Mouse (Mus musculus): Measurements from ENCODE around the gene L1cam.

The L1cam gene

GRCm38 (mm10) chrX:73871474-73871873, 24.4 kb downstream of the L1cam start:
- Histone ChIP-seq H3K9me3 (ENCODE audit: low read length) (no peaks in the 10 kb centered on the region), H3K36me3 (ENCODE audit: insufficient read depth, low read length) (no peaks in the 10 kb centered on the region), H3K4me1 (replicated peaks; ENCODE audit: low read depth, low read length) (no peaks in the 10 kb centered on the region), H3K4me3 (replicated peaks; ENCODE audit: low read length) (no peak overlapping the region), H3K27me3 (ENCODE audit: insufficient read depth, low read length) (0 out of 2 replicates have a peak, but pooled peaks cover under 1% of the 10 kb centered on the region)
- no peak for TF ChIP-seq POU5F1 (IDR thresholded peaks at IDR 0.05; ENCODE audit: borderline replicate concordance, low read length)

GRCm38 (mm10) chrX:73869334-73869733, 26.6 kb downstream of the L1cam start:
- Histone ChIP-seq H3K27me3 (ENCODE audit: insufficient read depth, low read length) (no peaks in the 10 kb centered on the region), H3K4me1 (replicated peaks; ENCODE audit: low read depth, low read length) (no peaks in the 10 kb centered on the region), H3K9me3 (ENCODE audit: low read length) (no peaks in the 10 kb centered on the region), H3K36me3 (ENCODE audit: insufficient read depth, low read length) (no peaks in the 10 kb centered on the region), H3K4me3 (replicated peaks; ENCODE audit: low read length) (no peak overlapping the region)
- no peak for TF ChIP-seq POU5F1 (IDR thresholded peaks at IDR 0.05; ENCODE audit: borderline replicate concordance, low read length)
- no peak for TF ChIP-seq NANOG (IDR thresholded peaks at IDR 0.05; ENCODE audit: borderline replicate concordance, low read length)
- TF ChIP-seq CTCF (conservative IDR thresholded peaks at IDR 0.05; ENCODE audit: low read length), result no peak

- H3K27me3 ChIP-seq (ENCODE audit: insufficient read depth, low read length), result no peaks in the 10 kb centered on the region
- no peaks in the 10 kb centered on the region for H3K36me3 ChIP-seq (ENCODE audit: insufficient read depth, low read length)
- no peak overlapping the region for H3K4me3 ChIP-seq (replicated peaks; ENCODE audit: low read length)
- no peaks in the 10 kb centered on the region for H3K4me1 ChIP-seq (replicated peaks; ENCODE audit: low read depth, low read length)
- TF ChIP-seq POU5F1 (IDR thresholded peaks at IDR 0.05; ENCODE audit: borderline replicate concordance, low read length) (no peak), CTCF (conservative IDR thresholded peaks at IDR 0.05; ENCODE audit: low read length) (no peak), NANOG (IDR thresholded peaks at IDR 0.05; ENCODE audit: borderline replicate concordance, low read length) (no peak)
- no peaks in the 10 kb centered on the region for H3K9me3 ChIP-seq (ENCODE audit: low read length)
These were observed 28.1 kb downstream of the L1cam start for GRCm38 (mm10) chrX:73867852-73868251.

DNA sequence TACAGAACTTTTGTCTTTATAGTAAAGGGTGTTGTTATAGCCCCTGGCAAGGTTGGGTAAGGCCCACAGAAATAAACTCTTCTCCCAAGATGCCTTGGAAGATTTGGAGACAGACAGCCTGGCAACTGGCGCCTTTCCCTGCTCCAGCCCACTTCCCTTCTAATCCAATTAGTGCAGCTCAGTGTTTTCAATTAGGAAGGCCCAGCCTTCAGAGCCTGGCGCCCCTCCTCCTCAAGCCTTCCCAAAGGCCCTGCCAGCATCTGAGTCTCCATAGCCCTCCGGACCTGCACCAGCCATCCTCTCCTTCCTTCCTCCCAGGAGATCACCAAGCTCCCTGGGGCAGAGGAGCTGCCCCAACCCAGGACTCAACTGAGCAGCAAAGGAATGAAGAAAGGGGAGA, 28.6 kb downstream of the L1cam start:
- Histone ChIP-seq H3K9me3 (ENCODE audit: low read length) (no peaks in the 10 kb centered on the region), H3K4me1 (replicated peaks; ENCODE audit: low read depth, low read length) (no peaks in the 10 kb centered on the region), H3K27me3 (ENCODE audit: insufficient read depth, low read length) (no peaks in the 10 kb centered on the region), H3K4me3 (replicated peaks; ENCODE audit: low read length) (no peak overlapping the region), H3K36me3 (ENCODE audit: insufficient read depth, low read length) (no peaks in the 10 kb centered on the region)
- TF ChIP-seq NANOG (IDR thresholded peaks at IDR 0.05; ENCODE audit: borderline replicate concordance, low read length) (no peak), CTCF (conservative IDR thresholded peaks at IDR 0.05; ENCODE audit: low read length) (no peak), POU5F1 (IDR thresholded peaks at IDR 0.05; ENCODE audit: borderline replicate concordance, low read length) (no peak)

- no peak overlapping the region for H3K4me3 ChIP-seq (replicated peaks; ENCODE audit: low read length)
- no peaks in the 10 kb centered on the region for H3K27me3 ChIP-seq (ENCODE audit: insufficient read depth, low read length)
- no peak for TF ChIP-seq POU5F1 (IDR thresholded peaks at IDR 0.05; ENCODE audit: borderline replicate concordance, low read length)
- no peak for TF ChIP-seq NANOG (IDR thresholded peaks at IDR 0.05; ENCODE audit: borderline replicate concordance, low read length)
- TF ChIP-seq CTCF (conservative IDR thresholded peaks at IDR 0.05; ENCODE audit: low read length), result no peak
- no peaks in the 10 kb centered on the region for H3K9me3 ChIP-seq (ENCODE audit: low read length)
- no peaks in the 10 kb centered on the region for H3K4me1 ChIP-seq (replicated peaks; ENCODE audit: low read depth, low read length)
- H3K36me3 ChIP-seq (ENCODE audit: insufficient read depth, low read length), result no peaks in the 10 kb centered on the region
These were observed 31.2 kb downstream of the L1cam start for GRCm38 (mm10) chrX:73864692-73865091.

- Histone ChIP-seq H3K4me3 (replicated peaks; ENCODE audit: low read length) (no peak overlapping the region), H3K4me1 (replicated peaks; ENCODE audit: low read depth, low read length) (no peaks in the 10 kb centered on the region), H3K27me3 (ENCODE audit: insufficient read depth, low read length) (no peaks in the 10 kb centered on the region), H3K36me3 (ENCODE audit: insufficient read depth, low read length) (no peaks in the 10 kb centered on the region), H3K9me3 (ENCODE audit: low read length) (no peaks in the 10 kb centered on the region)
- no peak for TF ChIP-seq CTCF (conservative IDR thresholded peaks at IDR 0.05; ENCODE audit: low read length)
- no peak for TF ChIP-seq POU5F1 (IDR thresholded peaks at IDR 0.05; ENCODE audit: borderline replicate concordance, low read length)
- no peak for TF ChIP-seq NANOG (IDR thresholded peaks at IDR 0.05; ENCODE audit: borderline replicate concordance, low read length)
These were observed 40.9 kb downstream of the L1cam start for GRCm38 (mm10) chrX:73855087-73855408.

- Histone ChIP-seq H3K36me3 (ENCODE audit: insufficient read depth, low read length) (no peaks in the 10 kb centered on the region), H3K9me3 (ENCODE audit: low read length) (no peaks in the 10 kb centered on the region), H3K4me3 (replicated peaks; ENCODE audit: low read length) (no peak overlapping the region), H3K4me1 (replicated peaks; ENCODE audit: low read depth, low read length) (no peaks in the 10 kb centered on the region), H3K27me3 (ENCODE audit: insufficient read depth, low read length) (no peaks in the 10 kb centered on the region)
- TF ChIP-seq POU5F1 (IDR thresholded peaks at IDR 0.05; ENCODE audit: borderline replicate concordance, low read length), result no peak
- no peak for TF ChIP-seq NANOG (IDR thresholded peaks at IDR 0.05; ENCODE audit: borderline replicate concordance, low read length)
- no peak for TF ChIP-seq CTCF (conservative IDR thresholded peaks at IDR 0.05; ENCODE audit: low read length)
These were observed 41.4 kb downstream of the L1cam start for GRCm38 (mm10) chrX:73854326-73855086.

DNA sequence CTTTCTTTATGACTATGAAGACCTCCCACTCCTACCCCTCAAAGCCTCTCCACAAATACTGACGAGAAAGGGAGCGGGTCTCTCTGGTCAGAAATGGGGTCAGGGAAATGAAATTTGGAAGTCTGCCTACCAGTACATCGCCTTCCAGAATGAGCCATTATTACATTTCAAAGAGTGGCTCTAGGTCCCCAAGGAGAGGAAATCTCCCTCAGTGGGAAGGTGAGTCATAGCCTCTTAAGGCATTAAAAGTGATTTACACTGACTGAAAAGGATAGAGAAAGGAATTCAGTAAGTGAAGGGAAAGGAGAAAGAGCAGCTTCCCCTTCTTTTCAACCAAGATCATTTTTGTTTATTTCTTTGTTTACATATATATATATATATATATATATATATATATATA, 59.2 kb downstream of the L1cam start:
- Histone ChIP-seq H3K27me3 (ENCODE audit: insufficient read depth, low read length) (no peaks in the 10 kb centered on the region), H3K4me1 (replicated peaks; ENCODE audit: low read depth, low read length) (peaks cover 7% of the 10 kb centered on the region; the same call in 1 of the 2 replicates), H3K4me3 (replicated peaks; ENCODE audit: low read length) (no peak overlapping the region), H3K9me3 (ENCODE audit: low read length) (no peaks in the 10 kb centered on the region), H3K36me3 (ENCODE audit: insufficient read depth, low read length) (no peaks in the 10 kb centered on the region)
- TF ChIP-seq POU5F1 (IDR thresholded peaks at IDR 0.05; ENCODE audit: borderline replicate concordance, low read length), result no peak
- TF ChIP-seq NANOG (IDR thresholded peaks at IDR 0.05; ENCODE audit: borderline replicate concordance, low read length), result no peak
- no peak for TF ChIP-seq CTCF (conservative IDR thresholded peaks at IDR 0.05; ENCODE audit: low read length)

DNA sequence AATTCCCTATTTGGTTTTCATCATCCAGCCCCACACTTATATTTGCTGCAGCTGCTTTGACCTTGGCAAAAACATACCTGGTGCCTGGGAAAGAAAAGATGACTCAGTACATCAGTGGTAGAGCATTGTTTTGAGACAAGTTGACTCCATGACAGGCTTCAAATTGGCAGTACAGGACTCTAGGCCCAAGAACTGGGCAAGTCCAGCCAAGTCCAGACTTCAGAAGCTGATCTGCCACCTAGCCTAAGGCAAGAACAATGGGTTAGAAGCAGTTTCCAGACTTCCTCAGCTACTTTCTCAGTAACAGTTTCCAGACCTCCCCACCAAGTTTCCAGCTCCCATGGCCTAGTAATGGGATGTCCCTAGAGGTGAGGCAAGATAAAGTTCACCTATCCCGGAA, 60.2 kb downstream of the L1cam start:
- no peak for TF ChIP-seq CTCF (conservative IDR thresholded peaks at IDR 0.05; ENCODE audit: low read length)
- TF ChIP-seq NANOG (IDR thresholded peaks at IDR 0.05; ENCODE audit: borderline replicate concordance, low read length), result no peak
- no peak for TF ChIP-seq POU5F1 (IDR thresholded peaks at IDR 0.05; ENCODE audit: borderline replicate concordance, low read length)
- Histone ChIP-seq H3K27me3 (ENCODE audit: insufficient read depth, low read length) (no peaks in the 10 kb centered on the region), H3K4me3 (replicated peaks; ENCODE audit: low read length) (no peak overlapping the region), H3K36me3 (ENCODE audit: insufficient read depth, low read length) (no peaks in the 10 kb centered on the region), H3K9me3 (ENCODE audit: low read length) (no peaks in the 10 kb centered on the region), H3K4me1 (replicated peaks; ENCODE audit: low read depth, low read length) (peaks cover 7% of the 10 kb centered on the region; the same call in 1 of the 2 replicates)
